Mouse (Mus musculus) embryonic facial prominence, embryonic 13.5 days (tissue): ENCODE results near the gene Ing3. TPM values are rescaled to one million over a fixed set of nuclear protein-coding genes. Genes with fewer than 3 reads are reported as not detected.

ENCODE experiments used
- ATAC-seq: fragments of 200-750 bp; cut with Nextera tagmentation; 2 replicates; pipeline ENCODE4 v1.8.0; 2017; ENCODE audit warnings: low read depth; ENCODE audit not compliant: insufficient number of reproducible peaks, insufficient read depth, low FRiP score, low TSS enrichment
- H3K27ac ChIP-seq: fragments of 300-500 bp; sonication (generic); 2 replicates; pipeline ENCODE4 v1.5.1; 2015; ENCODE audit warnings: moderate library complexity, mild to moderate bottlenecking, inconsistent platforms
- H3K27me3 ChIP-seq: fragments of 300-500 bp; sonication (generic); 2 replicates; pipeline ENCODE4 v1.6.1; 2015; ENCODE audit warnings: mild to moderate bottlenecking, inconsistent platforms
- H3K36me3 ChIP-seq: fragments of 300-500 bp; sonication (generic); 2 replicates; pipeline ENCODE4 v1.6.1; 2015; ENCODE audit warnings: mild to moderate bottlenecking, inconsistent platforms
- H3K4me1 ChIP-seq: fragments of 300-500 bp; sonication (generic); 2 replicates; pipeline ENCODE4 v1.6.1; 2015; ENCODE audit warnings: inconsistent platforms
- H3K4me2 ChIP-seq: fragments of 300-500 bp; sonication (generic); 2 replicates; pipeline ENCODE4 v1.6.1; 2015; ENCODE audit warnings: moderate library complexity, mild to moderate bottlenecking, inconsistent platforms
- H3K4me3 ChIP-seq: fragments of 300-500 bp; sonication (generic); 2 replicates; pipeline ENCODE4 v1.5.1; 2015; ENCODE audit warnings: mild to moderate bottlenecking, inconsistent platforms
- H3K9ac ChIP-seq: fragments of 300-500 bp; sonication (generic); 2 replicates; pipeline ENCODE4 v1.6.1; 2015; ENCODE audit warnings: mild to moderate bottlenecking, inconsistent platforms
- H3K9me3 ChIP-seq: fragments of 300-500 bp; sonication (generic); 2 replicates; pipeline ENCODE4 v1.6.1; 2016; ENCODE audit warnings: inconsistent platforms
- WGBS: fragments of 180-500 bp; shearing (Covaris S2); methylation state at CpG from one replicate; pipeline ENCODE4 v1.1.7; 2015; ENCODE audit warnings: mixed read lengths; 5-methylcytosine and 5-hydroxymethylcytosine counted together
- polyA plus RNA-seq: library from polyadenylated mRNA; unstranded; fragments of >200 nt; fragmentation: Nextera tagmentation; extraction: Ambion mirVana; gene quantifications from 2 replicates; pipeline ENCODE4 v1.2.1, GENCODE M21; 2015

The Ing3 gene
- polyA plus RNA-seq, 1 experiment from 2014 or later, result 60.6 TPM

DNA sequence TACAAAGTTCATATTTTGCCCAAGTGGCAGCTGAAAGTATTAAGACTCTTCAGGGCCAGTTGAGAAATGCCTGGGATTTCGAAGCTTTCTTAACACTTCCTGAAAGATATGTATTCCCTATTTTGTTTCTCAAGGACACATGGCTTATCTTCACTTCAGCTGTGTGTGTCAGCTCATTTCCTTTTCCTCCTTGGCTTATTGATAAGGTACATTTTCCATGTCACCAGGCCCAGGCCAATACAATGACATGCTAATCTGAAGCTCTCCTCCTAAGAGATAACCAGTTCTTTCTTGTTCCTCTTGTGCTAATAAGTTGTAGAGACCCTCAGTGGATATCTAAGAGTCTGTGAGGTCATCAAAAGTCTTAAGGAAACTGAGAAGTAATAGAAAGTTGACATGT is 31.7 kb downstream of the Ing3 start:
- Histone ChIP-seq H3K27me3 (no peaks in the 10 kb centered on the region), H3K36me3 (no peaks in the 10 kb centered on the region), H3K4me2 (no peak overlapping the region), H3K9ac (no peak overlapping the region), H3K27ac (no peak overlapping the region), H3K4me1 (no peaks in the 10 kb centered on the region; the same call in 1 of the 2 replicates), H3K4me3 (no peak overlapping the region), H3K9me3 (no peaks in the 10 kb centered on the region)
- ATAC-seq, result no peak
- 96% methylated on average over 1 of the region's 1 CpGs for WGBS

DNA sequence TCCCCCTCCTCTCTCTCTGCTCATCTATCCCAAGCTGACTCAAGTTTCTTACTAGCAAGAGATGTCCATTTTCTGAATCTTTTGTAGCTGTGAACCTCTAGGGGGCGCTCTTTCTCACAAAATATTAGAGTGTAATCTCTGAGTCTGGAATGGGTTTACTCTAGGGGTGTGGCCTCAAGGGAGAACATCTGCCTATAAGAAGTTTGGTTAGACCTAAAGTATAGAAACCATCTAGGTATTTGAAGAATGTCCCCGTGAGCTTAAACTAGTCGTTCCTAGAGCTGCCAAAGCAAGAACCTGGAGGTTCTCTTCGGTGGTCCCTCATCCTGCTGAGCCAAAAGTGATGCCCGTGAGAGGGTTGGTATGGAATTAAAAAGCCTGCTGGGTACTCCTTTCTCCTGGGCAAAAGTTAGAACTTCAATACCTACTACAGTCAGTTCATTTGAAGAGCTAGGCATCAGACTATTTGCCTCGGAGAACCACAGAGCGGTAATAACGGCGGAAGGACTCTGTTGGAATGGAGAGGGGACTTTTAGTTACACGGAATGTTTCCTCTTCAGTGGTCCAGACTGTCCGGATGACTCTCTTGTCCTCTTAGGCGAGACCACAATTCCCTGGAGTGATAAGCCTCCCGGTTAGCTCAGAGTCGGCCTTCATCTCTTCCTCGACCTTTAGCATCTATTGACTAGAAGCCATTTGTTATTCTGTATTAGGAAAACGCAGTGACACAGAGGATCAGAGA is 35.8 kb downstream of the Ing3 start:
- ATAC-seq, result no peak
- H3K36me3 ChIP-seq, result no peaks in the 10 kb centered on the region
- no peaks in the 10 kb centered on the region; the same call in 1 of the 2 replicates for H3K4me1 ChIP-seq
- no peaks in the 10 kb centered on the region for H3K27me3 ChIP-seq
- H3K4me3 ChIP-seq, result peak overlapping the region; percentile 59
- H3K9ac ChIP-seq, result peak overlapping the region; percentile 81
- 3% methylated on average over 16 of the region's 16 CpGs for WGBS
- H3K4me2 ChIP-seq, result peak overlapping the region; percentile 83
- H3K9me3 ChIP-seq, result no peaks in the 10 kb centered on the region
- H3K27ac ChIP-seq, result peak overlapping the region; percentile 89

DNA sequence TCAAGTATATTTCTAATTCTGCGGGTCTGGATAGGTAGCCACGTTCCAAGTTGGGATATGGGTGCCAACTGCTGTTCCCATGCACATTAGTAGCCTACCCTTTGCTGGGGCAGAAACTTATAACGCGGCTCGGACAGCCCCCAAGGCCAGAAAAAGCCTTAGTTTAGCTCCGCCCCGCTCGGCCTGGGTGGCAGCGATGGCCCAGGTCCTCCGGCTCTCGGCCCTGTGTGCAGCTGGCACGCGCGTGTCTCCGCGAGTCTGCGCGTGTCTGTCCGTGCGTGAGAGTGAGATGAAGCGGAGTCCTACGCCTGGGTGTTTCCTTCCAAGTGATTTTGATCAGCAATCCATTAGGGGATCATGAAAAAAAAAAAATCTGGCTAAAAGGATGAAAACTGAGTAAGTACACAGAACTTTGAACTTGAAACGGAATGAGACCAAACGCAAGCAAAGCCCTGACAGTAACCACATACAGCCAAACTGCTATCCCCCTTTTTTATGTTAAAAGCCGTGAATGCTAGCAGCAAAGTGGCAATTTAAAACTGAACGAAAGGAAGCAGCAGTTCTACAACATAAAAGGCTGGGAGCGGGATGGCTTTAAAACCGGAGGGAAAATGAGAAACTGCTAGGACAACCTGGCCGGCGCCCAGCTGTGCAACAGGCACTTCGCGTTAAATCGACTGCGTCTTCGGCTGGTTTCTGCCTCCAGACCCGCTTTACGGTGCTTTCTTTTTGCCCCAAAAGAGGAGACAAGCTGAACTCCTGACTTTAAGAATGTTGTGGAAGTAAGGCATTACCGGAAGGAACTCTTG is 36.6 kb downstream of the Ing3 start, which contains the start of gene Cped1:
Gene Cped1, plus strand, starts transcription at position 185 of the 809 bp plus-strand sequence.
- no peaks in the 10 kb centered on the region for H3K27me3 ChIP-seq
- H3K4me3 ChIP-seq, result peak within 1 kb of the TSS; percentile 59
- no peak for ATAC-seq
- WGBS, result under 1% methylated on average over 38 of the region's 38 CpGs
- H3K36me3 ChIP-seq, result no peaks in the 10 kb centered on the region
- no peaks in the 10 kb centered on the region for H3K9me3 ChIP-seq
- H3K4me1 ChIP-seq, result no peaks in the 10 kb centered on the region; the same call in 1 of the 2 replicates
- H3K27ac ChIP-seq, result peak within 1 kb of the TSS; percentile 89
- H3K4me2 ChIP-seq, result peak within 1 kb of the TSS; percentile 83
- peak within 1 kb of the TSS; percentile 81 for H3K9ac ChIP-seq

DNA sequence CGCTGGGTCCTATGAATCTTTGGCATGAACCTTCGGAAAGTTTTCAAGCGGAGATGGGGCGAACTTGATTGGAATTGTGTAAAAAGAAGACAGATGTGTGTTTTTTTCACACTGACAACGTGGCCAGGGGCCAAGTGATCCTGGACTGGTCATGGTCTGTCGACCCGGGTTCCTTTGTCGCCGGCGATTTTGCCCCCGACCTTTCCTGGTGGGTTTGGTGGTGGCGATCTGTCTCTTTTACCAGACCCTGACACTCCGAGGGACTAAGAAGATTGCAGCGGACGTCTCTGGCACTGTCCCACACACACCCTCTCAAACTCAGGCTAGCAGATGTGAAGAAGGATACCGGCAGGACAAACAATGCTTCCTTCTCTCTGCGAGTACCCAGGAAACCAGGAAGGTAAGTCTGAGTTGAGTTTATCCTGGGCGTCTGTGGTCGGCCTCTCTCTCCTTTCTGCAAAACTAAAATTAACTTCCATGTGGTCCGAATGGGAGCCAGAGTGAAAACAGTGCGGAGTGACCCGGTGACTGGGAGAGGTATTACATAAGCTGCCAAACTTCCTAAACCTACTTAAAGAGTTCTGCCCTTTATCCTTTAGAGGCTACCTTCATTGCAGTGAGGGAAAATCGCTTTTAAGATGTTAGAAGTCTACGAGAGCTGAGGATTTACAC is 37.4 kb downstream of the Ing3 start:
- ATAC-seq, result no peak
- Histone ChIP-seq H3K27me3 (no peaks in the 10 kb centered on the region), H3K4me1 (peaks cover 6% of the 10 kb centered on the region), H3K27ac (peak overlapping the region; percentile 89), H3K4me3 (peak overlapping the region; percentile 59), H3K9me3 (no peaks in the 10 kb centered on the region), H3K36me3 (no peaks in the 10 kb centered on the region), H3K9ac (peak overlapping the region; percentile 81), H3K4me2 (peak overlapping the region; percentile 83)
- WGBS, result 5% methylated on average over 24 of the region's 24 CpGs

DNA sequence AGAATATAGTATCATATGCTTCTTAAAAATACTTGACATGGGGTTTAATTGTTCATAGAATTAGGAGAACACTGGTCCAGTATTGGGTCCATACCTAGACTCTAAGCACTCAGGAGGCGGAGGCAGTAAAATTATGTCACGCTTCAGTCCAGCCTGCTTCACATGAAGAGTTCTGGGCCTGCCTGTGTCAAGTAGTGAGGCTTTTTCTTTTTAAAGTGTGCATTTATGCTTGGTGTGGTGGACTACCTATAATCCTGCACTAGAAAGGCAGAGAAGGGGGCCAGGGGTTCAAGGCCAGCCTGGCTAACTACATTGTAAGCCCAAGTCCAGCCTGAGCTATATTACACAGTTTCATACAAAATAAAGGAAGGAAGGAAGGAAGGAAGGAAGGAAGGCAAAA is 38.2 kb downstream of the Ing3 start:
- Histone ChIP-seq H3K9me3 (no peaks in the 10 kb centered on the region), H3K9ac (peak overlapping the region; percentile 78), H3K27ac (peak overlapping the region; percentile 89), H3K4me3 (peak overlapping the region; percentile 59), H3K36me3 (no peaks in the 10 kb centered on the region), H3K27me3 (no peaks in the 10 kb centered on the region), H3K4me2 (peak overlapping the region; percentile 83), H3K4me1 (peaks cover 6% of the 10 kb centered on the region)
- ATAC-seq, result no peak
- WGBS, result 34% methylated on average over 2 of the region's 2 CpGs

DNA sequence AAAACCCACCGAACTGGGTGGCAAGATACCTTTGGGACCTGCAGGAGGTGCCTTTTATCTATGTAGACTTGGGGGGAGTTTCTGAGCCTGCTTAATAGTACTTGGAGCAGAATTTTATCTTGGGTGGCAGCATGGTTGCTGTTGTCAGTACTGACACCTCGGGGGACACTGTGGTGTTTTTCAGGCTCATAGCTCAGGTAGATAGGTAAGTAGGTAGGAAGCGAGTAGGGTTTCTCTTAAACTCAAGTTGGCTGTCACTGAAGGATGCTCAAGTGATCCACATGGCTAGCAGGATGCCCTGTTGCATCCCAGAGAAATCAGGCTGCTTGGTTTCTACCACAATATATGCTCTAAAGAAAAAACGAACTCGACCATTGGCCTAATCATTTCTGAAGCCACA is 38.9 kb downstream of the Ing3 start:
- peak overlapping the region; percentile 86 for H3K27ac ChIP-seq
- peak overlapping the region; percentile 59 for H3K4me3 ChIP-seq
- peaks cover 6% of the 10 kb centered on the region for H3K4me1 ChIP-seq
- ATAC-seq, result no peak
- peak overlapping the region; percentile 83 for H3K4me2 ChIP-seq
- H3K9ac ChIP-seq, result peak overlapping the region; percentile 58
- H3K36me3 ChIP-seq, result no peaks in the 10 kb centered on the region
- no peaks in the 10 kb centered on the region for H3K9me3 ChIP-seq
- WGBS, result 48% methylated on average over 5 of the region's 5 CpGs
- no peaks in the 10 kb centered on the region for H3K27me3 ChIP-seq

DNA sequence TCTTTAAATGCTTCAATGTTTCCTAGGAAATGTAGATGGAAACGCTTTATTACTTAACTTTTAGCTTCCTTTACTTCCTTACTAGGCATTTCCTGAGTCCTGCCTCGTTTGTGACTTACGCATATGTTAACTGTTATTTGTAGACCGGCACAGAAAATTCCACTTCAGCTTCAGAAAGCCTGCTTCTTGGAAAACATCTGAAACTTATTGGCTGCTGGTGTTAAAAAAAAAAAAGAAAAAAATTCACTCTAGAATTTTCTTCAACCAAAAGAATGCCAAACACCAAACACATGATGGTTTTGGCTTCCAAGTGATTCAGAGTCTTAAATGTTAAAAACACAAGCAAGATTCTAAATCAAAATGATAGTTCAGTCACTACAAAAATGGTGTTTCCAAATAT is 39.7 kb downstream of the Ing3 start:
- Histone ChIP-seq H3K4me1 (peaks cover 6% of the 10 kb centered on the region), H3K9ac (peak overlapping the region; percentile 58; the same call in 1 of the 2 replicates), H3K4me3 (peak overlapping the region; percentile 59), H3K36me3 (no peaks in the 10 kb centered on the region), H3K27me3 (no peaks in the 10 kb centered on the region), H3K4me2 (peak overlapping the region; percentile 83), H3K27ac (peak overlapping the region; percentile 86), H3K9me3 (no peaks in the 10 kb centered on the region)
- ATAC-seq, result no peak
- WGBS, result 21% methylated on average over 4 of the region's 4 CpGs

DNA sequence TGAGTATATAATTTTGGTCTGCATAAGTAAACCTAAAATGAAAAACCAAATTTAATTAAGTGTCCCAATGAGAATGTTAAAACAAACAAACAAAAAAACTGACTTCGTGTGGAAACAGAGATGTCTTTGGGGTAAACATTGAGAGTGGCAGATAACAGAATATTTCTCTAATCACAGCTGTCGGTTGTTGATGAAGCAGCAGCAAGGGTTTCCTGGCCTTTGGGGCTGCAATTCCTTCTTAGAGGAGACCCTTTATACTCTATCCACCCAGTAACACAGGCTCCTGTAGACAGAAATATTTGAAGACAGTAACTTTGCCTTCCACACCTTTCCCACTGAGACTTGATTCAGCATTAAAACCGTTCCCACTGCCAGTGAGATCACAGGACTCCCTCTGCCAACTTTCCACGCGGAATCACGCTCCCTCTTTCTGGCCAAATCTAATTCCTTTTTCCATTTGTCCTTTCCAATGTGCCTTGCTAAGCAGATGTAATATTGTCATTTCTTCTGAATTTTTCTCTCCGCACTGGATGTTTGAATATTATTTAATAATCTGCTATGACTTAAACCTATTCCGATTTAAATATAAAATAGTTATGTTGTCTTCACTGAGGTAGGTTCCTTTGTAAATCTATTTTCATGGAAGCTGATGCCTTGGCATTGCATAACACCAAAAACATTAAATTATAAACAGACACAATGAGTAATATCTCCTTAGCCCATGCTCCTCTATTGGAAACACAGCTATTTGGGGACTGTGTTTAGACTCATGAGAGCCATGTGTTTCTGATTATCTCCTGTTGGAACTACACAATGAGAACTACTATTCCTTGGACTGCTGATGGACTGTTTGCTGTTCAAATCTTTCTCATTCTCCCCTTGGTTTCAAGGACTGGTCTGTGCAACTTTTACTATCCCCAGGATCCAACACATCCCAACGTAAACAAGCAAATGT is 41.1 kb downstream of the Ing3 start:
- peaks cover 6% of the 10 kb centered on the region for H3K4me1 ChIP-seq
- ATAC-seq, result no peak
- no peaks in the 10 kb centered on the region for H3K9me3 ChIP-seq
- peak overlapping the region; percentile 83 for H3K4me2 ChIP-seq
- H3K27ac ChIP-seq, result peak overlapping the region; percentile 94
- peak overlapping the region; percentile 59 for H3K4me3 ChIP-seq
- H3K27me3 ChIP-seq, result no peaks in the 10 kb centered on the region
- WGBS, result 24% methylated on average over 9 of the region's 9 CpGs
- H3K9ac ChIP-seq, result peak overlapping the region; percentile 58
- H3K36me3 ChIP-seq, result no peaks in the 10 kb centered on the region

DNA sequence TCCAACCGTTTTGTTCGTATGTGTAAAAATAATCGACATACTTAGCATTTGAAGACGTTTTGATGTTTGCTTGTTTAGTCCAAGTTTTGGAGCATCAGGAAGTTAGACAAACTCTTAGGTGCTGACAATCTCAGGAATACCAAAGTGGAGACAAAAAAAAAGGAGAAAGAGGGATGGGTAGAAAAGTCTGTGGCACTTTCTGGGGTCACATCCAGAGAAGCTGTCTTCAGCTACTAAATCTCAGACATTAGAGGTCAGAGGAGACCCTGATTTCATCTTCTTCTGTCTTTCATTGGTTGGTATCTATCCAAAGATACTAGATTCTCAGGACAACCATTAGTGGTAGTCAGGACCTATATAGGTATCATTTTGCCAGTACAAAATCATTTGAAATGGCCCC is 41.8 kb downstream of the Ing3 start:
- peak overlapping the region; percentile 94 for H3K27ac ChIP-seq
- peak overlapping the region; percentile 83 for H3K4me2 ChIP-seq
- H3K4me3 ChIP-seq, result peak overlapping the region; percentile 59
- H3K9me3 ChIP-seq, result no peaks in the 10 kb centered on the region
- 29% methylated on average over 4 of the region's 4 CpGs for WGBS
- no peaks in the 10 kb centered on the region for H3K27me3 ChIP-seq
- H3K4me1 ChIP-seq, result peaks cover 6% of the 10 kb centered on the region
- no peaks in the 10 kb centered on the region for H3K36me3 ChIP-seq
- H3K9ac ChIP-seq, result no peak overlapping the region
- no peak for ATAC-seq

DNA sequence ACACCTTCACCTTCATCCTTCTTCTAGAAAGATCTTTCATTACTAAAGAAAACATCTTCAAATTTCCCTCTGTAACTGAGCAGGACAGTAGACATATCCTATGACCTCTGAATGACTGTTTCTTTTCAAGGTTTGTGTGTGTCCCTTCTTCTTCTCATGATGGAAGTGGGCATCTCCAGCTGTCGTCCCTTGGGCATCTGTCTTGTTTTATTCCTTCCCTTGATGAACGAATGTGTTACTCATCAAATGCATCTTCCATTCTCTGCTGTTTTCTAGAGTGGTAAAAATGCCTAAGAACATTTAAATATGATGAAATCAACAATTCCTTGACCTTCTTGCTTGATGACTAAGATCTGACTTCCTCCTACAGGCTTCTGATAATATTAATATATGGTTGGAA is 43.7 kb downstream of the Ing3 start:
- peaks cover 18% of the 10 kb centered on the region for H3K4me1 ChIP-seq
- 69% methylated on average over 2 of the region's 2 CpGs for WGBS

More for the DNA sequence above, 43.7 kb downstream of the Ing3 start:
- Histone ChIP-seq H3K4me2 (no peak overlapping the region), H3K9me3 (no peaks in the 10 kb centered on the region), H3K27me3 (no peaks in the 10 kb centered on the region), H3K27ac (no peak overlapping the region), H3K4me3 (no peak overlapping the region), H3K36me3 (no peaks in the 10 kb centered on the region), H3K9ac (no peak overlapping the region)
- ATAC-seq, result no peak
